Mouse (Mus musculus) midbrain, postnatal 0 days (tissue): ENCODE data around the gene Jmjd4. TPM values are rescaled to one million over a fixed set of nuclear protein-coding genes. Genes with fewer than 3 reads are reported as not detected.

Source experiments
- ATAC-seq: fragments of 200-750 bp; cut with Nextera tagmentation; 2 replicates; pipeline ENCODE4 v1.8.0; 2017; ENCODE audit warnings: moderate number of reproducible peaks, mild to moderate bottlenecking, moderate TSS enrichment, moderate library complexity; ENCODE audit not compliant: low FRiP score
- DNase-seq: peaks from one replicate; pipeline ENCODE4 v3.0.0-alpha.2; 2015; ENCODE audit warnings: low spot score
- H3K27ac ChIP-seq: fragments of 300-500 bp; sonication (generic); 2 replicates; pipeline ENCODE4 v1.5.1; 2014; ENCODE audit warnings: low read depth, mild to moderate bottlenecking, low read length, mixed read lengths
- H3K27me3 ChIP-seq: fragments of 300-500 bp; sonication (generic); 2 replicates; pipeline ENCODE4 v1.6.1; 2014; ENCODE audit warnings: low read length, control low read depth, mixed read lengths; ENCODE audit not compliant: insufficient read depth
- H3K36me3 ChIP-seq: fragments of 300-500 bp; sonication (generic); 2 replicates; pipeline ENCODE4 v1.6.1; 2014; ENCODE audit warnings: low read length, control low read depth, mixed read lengths; ENCODE audit not compliant: insufficient read depth
- H3K4me1 ChIP-seq: fragments of 300-500 bp; sonication (generic); 2 replicates; pipeline ENCODE4 v1.6.1; 2014; ENCODE audit warnings: mild to moderate bottlenecking, control low read depth, antibody characterized with exemption, low read length, mixed read lengths; ENCODE audit not compliant: insufficient read depth
- H3K4me2 ChIP-seq: fragments of 300-500 bp; sonication (generic); 2 replicates; pipeline ENCODE4 v1.6.1; 2014; ENCODE audit warnings: low read depth, mild to moderate bottlenecking, low read length, mixed read lengths; ENCODE audit not compliant: poor library complexity, severe bottlenecking
- H3K4me3 ChIP-seq: fragments of 300-500 bp; sonication (generic); 2 replicates; pipeline ENCODE4 v1.5.1; 2014; ENCODE audit warnings: low read depth, mild to moderate bottlenecking, low read length, moderate library complexity
- H3K9ac ChIP-seq: fragments of 300-500 bp; sonication (generic); replicated peaks from 2 replicates; pipeline ENCODE4 v1.6.1; 2014; ENCODE audit warnings: mild to moderate bottlenecking, low read length, moderate library complexity, mixed read lengths; ENCODE audit not compliant: poor library complexity, severe bottlenecking
- H3K9me3 ChIP-seq: fragments of 300-500 bp; sonication (generic); 2 replicates; pipeline ENCODE4 v1.6.1; 2016; ENCODE audit warnings: low read length, control low read depth
- CTCF ChIP-seq: IDR thresholded peaks from 2 replicates; pipeline ENCODE4 v1.5.1; 2016; ENCODE audit warnings: antibody characterized with exemption, mild to moderate bottlenecking
- WGBS: fragments of 180-500 bp; shearing (Covaris S2); extraction: QIAGEN DNeasy Blood & Tissue Kit; methylation state at CpG from one replicate; pipeline ENCODE4 v1.1.7; 2014; 5-methylcytosine and 5-hydroxymethylcytosine counted together
- polyA plus RNA-seq: library from polyadenylated mRNA; unstranded; fragments of >200 nt; fragmentation: Nextera tagmentation; extraction: Ambion mirVana; gene quantifications from 2 replicates; pipeline ENCODE4 v1.2.1, GENCODE M21; 2015
- total RNA-seq: library from RNA; depleted of rRNA; stranded (reverse); fragments of >200 nt; gene quantifications from 2 replicates; pipeline ENCODE4 v1.2.3, GENCODE M21; 2014

Jmjd4 gene
- total and polyA plus RNA-seq, 2 experiments from 2014 or later = 22.7 to 38.0 TPM

DNA sequence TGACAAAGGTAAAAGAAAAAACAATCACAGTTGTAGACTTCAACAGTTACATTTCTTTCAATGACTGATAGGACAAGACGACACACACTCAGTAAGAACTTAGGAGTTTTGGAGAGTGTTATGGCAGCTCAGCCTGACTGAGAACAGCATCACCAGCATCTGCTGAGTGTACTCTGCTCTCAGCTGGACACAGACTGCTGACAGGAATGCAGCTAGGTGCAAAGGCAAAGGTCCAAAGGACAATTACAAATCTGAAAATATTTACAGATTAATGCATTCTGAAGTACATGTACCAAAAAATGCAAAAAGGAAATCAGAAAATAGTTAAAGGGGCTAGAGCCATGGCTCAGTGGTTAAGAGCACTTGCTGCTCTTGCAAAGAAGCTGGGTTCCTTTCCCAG, 19.9 kb upstream of the Jmjd4 start:
- WGBS = 79% methylated on average over 1 of the region's 1 CpGs

DNA sequence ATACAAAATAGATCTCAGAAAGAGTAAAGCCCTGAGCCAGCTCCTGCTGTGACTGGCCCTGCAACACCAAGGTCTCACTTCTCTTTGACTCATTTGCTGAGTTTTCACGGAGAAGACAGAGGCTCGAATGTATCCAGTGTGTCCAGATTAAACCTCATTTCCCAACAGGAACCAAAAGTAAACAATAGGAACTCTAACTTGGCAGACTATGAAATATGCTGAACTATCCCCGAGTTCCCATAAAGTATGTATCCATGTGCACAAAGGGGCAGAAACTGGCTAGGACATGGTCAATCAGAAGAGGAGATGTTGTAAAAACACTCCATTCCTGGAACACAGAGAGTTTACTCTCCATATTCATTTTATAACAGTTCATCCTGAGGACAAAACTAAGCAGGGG, 17.6 kb upstream of the Jmjd4 start:
- DNase-seq = no peak
- H3K4me3 ChIP-seq = no peak overlapping the region
- H3K4me2 ChIP-seq = no peak overlapping the region
- H3K27me3 ChIP-seq = no peaks in the 10 kb centered on the region
- no peak overlapping the region for H3K9ac ChIP-seq
- peaks cover 32% of the 10 kb centered on the region for H3K36me3 ChIP-seq
- no peak for ATAC-seq
- 64% methylated on average over 3 of the region's 3 CpGs for WGBS
- no peaks in the 10 kb centered on the region for H3K9me3 ChIP-seq
- no peak for TF ChIP-seq CTCF
- no peaks in the 10 kb centered on the region for H3K4me1 ChIP-seq
- H3K27ac ChIP-seq = no peak overlapping the region

More for the DNA sequence above, 19.9 kb upstream of the Jmjd4 start:
- H3K27ac ChIP-seq = no peak overlapping the region
- no peaks in the 10 kb centered on the region for H3K27me3 ChIP-seq
- no peak for TF ChIP-seq CTCF
- peaks cover 52% of the 10 kb centered on the region for H3K36me3 ChIP-seq
- H3K4me3 ChIP-seq = no peak overlapping the region
- no peaks in the 10 kb centered on the region for H3K4me1 ChIP-seq
- H3K9me3 ChIP-seq = no peaks in the 10 kb centered on the region
- ATAC-seq (no peak), DNase-seq (no peak)
- H3K4me2 ChIP-seq = no peak overlapping the region
- no peak overlapping the region for H3K9ac ChIP-seq

DNA sequence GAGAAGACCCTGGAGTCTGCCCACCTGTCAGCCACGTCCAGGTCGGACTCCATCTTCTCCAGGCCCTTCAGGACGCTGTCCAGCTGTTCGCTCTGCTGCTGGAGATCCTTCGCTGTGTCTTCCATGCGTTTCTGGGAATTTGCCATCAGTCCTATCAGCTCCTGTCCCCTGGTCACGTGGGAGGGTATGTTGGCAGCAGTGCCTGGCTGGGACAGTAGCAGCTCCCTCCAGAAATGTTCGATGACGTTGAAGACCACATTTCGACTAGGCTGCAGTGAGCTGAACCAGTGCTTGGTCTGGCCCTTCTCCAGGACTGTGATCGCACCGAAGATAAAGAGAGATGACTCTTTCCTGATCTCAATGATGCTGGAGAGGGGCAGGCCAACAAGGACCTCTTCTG, 11.9 kb upstream of the Jmjd4 start:
- H3K36me3 ChIP-seq = peaks cover 15% of the 10 kb centered on the region
- no peak for TF ChIP-seq CTCF
- H3K9ac ChIP-seq = no peak overlapping the region
- DNase-seq = no peak
- no peak overlapping the region for H3K4me2 ChIP-seq
- 95% methylated on average over 12 of the region's 12 CpGs for WGBS
- no peaks in the 10 kb centered on the region for H3K4me1 ChIP-seq
- H3K9me3 ChIP-seq = no peaks in the 10 kb centered on the region
- no peak for ATAC-seq
- no peaks in the 10 kb centered on the region for H3K27me3 ChIP-seq
- no peak overlapping the region for H3K4me3 ChIP-seq
- H3K27ac ChIP-seq = no peak overlapping the region

DNA sequence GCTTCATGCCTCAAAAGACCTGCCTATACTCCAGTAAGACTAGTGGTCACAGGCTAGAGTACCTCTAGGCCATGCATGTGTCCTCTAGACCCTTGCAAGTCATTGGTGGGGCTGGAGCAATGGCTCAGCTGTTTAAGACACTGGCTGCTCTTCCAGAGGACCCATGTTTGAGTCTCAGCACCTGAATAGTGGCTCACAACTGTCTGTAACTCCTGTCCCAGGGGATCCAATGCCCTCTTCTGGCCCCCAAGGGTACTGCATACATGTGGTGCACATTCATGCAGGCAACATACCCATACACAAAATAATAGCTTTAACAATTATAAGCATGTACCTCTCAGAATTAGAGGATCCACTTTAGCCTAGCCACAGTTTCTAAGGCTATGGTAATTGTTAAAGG, 6.7 kb upstream of the Jmjd4 start:
- DNase-seq = no peak
- Histone ChIP-seq H3K4me2 (no peak overlapping the region), H3K4me3 (no peak overlapping the region), H3K36me3 (no peaks in the 10 kb centered on the region; the same call in 1 of the 2 replicates), H3K9me3 (no peaks in the 10 kb centered on the region), H3K27me3 (no peaks in the 10 kb centered on the region), H3K9ac (no peak overlapping the region), H3K27ac (no peak overlapping the region), H3K4me1 (no peaks in the 10 kb centered on the region)
- no peak for ATAC-seq
- TF ChIP-seq CTCF = no peak

DNA sequence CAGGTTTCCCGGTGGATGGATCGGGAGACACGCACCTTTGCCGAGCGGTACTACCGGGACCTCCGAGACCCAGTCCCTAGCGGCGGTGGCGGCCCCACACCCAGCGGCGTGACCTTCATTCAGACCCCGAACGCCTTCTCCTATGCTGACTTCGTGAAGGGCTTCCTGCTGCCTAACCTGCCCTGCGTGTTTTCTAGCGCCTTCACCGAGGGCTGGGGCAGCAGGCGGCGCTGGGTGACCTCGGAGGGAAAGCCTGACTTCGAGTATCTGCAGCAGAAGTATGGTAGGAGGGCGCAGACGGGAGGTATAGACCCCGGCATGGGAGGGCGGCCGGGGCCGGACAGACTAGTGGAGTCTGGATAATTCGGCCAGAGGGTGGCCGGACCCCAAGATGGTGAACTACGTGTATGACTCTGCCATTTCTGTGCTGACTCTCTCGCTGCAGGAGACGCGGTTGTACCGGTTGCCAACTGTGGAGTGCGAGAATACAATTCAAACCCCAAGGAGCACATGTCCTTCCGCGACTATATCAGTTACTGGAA, 456 bp downstream of the Jmjd4 start:
- H3K4me1 ChIP-seq = peaks cover 8% of the 10 kb centered on the region; the same call in 1 of the 2 replicates
- H3K4me2 ChIP-seq = peak overlapping the region; percentile 91
- DNase-seq (peak; percentile 19), ATAC-seq (peak; percentile 62)
- TF ChIP-seq CTCF = no peak; the same call in 1 of the 2 replicates
- WGBS = under 1% methylated on average over 38 of the region's 38 CpGs
- H3K9ac ChIP-seq = peak overlapping the region; percentile 88
- no peaks in the 10 kb centered on the region for H3K9me3 ChIP-seq
- H3K27ac ChIP-seq = peak overlapping the region; percentile 87
- peak overlapping the region; percentile 84 for H3K4me3 ChIP-seq
- peaks cover 22% of the 10 kb centered on the region for H3K36me3 ChIP-seq
- no peaks in the 10 kb centered on the region for H3K27me3 ChIP-seq

DNA sequence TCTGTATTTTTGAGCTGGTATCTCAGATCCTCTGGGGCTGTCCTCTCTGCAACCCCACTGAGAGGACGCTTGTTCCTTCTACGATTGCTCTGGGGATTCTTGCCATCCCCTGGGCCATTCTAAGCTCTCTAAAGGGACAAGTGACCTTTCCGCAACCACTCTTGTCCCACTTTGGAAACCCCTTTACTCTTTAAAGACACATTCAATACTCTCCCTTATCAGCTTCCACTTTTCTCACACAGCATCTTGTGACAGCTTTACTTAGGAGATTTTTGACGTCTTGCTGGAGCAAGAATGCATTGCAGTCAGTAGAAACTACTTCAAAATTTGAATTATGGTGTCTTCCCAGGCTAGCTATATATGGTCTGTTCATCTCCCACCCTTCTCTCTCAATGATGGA, 1.2 kb downstream of the Jmjd4 start, which contains the start of gene Snap47:
Gene Snap47, minus strand, starts transcription at position 101 of the 400 bp plus-strand sequence.
- WGBS = 83% methylated on average over 4 of the region's 4 CpGs
- DNase-seq = no peak
- TF ChIP-seq CTCF = no peak
- Histone ChIP-seq H3K4me2 (peak within 1 kb of the TSS; percentile 91), H3K9me3 (no peaks in the 10 kb centered on the region), H3K4me1 (peaks cover 8% of the 10 kb centered on the region; the same call in 1 of the 2 replicates), H3K9ac (peak within 1 kb of the TSS; percentile 88), H3K36me3 (peaks cover 28% of the 10 kb centered on the region), H3K27me3 (no peaks in the 10 kb centered on the region), H3K4me3 (peak within 1 kb of the TSS; percentile 84), H3K27ac (peak within 1 kb of the TSS; percentile 87)
- no peak for ATAC-seq
